Mouse (Mus musculus) liver, embryonic 14.5 days (tissue): ENCODE results near the gene Zwilch.

Source experiments
- CTCF ChIP-seq: IDR thresholded peaks from 2 replicates; pipeline ENCODE4 v1.5.1; 2016; ENCODE audit warnings: antibody characterized with exemption, low read depth, control low read depth
- EP300 ChIP-seq: IDR thresholded peaks from 2 replicates; pipeline ENCODE4 v1.6.1; 2016; ENCODE audit warnings: antibody characterized with exemption, low read depth

DNA sequence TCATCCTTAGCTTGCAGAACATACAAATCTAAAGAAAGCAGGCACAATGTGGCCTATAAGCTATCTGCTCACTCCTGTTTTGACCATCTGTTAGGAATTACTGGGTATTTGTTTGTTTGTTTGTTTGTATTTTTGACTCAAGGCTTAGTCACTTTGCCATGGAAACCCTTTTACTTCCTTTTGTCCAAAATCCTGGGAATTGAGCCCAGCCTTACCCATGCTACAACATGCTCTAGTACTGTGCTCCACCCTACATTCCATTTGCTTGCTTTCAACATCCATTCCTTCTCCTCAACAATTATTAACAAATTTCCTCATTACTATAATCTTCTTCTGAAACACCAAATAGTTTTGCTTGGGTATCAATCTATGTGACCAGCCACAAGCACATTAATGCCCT, 30.0 kb upstream of the Zwilch start:
- TF ChIP-seq CTCF (no peak), EP300 (no peak)
